Mouse (Mus musculus): Measurements from ENCODE around the gene Mef2d.

GRCm38 (mm10) chr3:88142546-88142915, 359 bp downstream of the Mef2d start:
- TF ChIP-seq GATA1 (IDR thresholded peaks at IDR 0.05; ENCODE audit: borderline replicate concordance, low read length) (no peak), FLI1 (IDR thresholded peaks at IDR 0.05; ENCODE audit: low read length) (no peak)
